Mouse (Mus musculus) brain, embryonic 14.5 days (tissue): ENCODE measurements around the gene Ift122.

ENCODE experiments used
- CTCF ChIP-seq: fragments of 200-500 bp; IDR thresholded peaks from 2 replicates; pipeline ENCODE4 v1.5.1; 2012; ENCODE audit warnings: inconsistent platforms, mild to moderate bottlenecking, moderate library complexity, borderline replicate concordance; ENCODE audit not compliant: insufficient read depth, insufficient read length; ENCODE audit errors: extremely low read depth
- POLR2A ChIP-seq: fragments of 200-500 bp; IDR thresholded peaks from 2 replicates; pipeline ENCODE4 v1.6.1; 2012; ENCODE audit warnings: mild to moderate bottlenecking, inconsistent platforms, borderline replicate concordance; ENCODE audit not compliant: poor library complexity, insufficient read depth, insufficient read length, severe bottlenecking; ENCODE audit errors: extremely low read depth

DNA sequence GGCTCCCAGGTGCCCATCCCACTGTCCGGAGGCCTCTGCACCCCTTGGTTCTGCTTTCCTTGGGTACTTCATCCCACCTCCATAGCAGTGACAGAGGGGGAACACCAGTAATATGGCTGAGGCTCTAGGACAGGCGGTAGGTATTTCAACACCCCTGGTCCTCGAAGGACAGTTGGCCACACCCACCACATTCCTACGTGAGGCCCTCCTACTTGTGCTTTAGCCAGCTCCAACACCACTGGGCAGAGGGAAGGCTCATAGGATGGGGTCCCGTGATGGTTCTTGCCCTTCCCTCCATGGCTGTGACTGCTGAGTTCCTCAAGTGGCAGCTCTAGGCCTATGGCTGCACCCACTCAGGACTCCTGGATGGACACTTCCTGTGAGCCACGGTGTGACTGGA is 71.6 kb downstream of the Ift122 start:
- no peak for TF ChIP-seq CTCF
- no peak for TF ChIP-seq POLR2A
